Mouse (Mus musculus): ENCODE measurements around the gene Nos1ap.

DNA sequence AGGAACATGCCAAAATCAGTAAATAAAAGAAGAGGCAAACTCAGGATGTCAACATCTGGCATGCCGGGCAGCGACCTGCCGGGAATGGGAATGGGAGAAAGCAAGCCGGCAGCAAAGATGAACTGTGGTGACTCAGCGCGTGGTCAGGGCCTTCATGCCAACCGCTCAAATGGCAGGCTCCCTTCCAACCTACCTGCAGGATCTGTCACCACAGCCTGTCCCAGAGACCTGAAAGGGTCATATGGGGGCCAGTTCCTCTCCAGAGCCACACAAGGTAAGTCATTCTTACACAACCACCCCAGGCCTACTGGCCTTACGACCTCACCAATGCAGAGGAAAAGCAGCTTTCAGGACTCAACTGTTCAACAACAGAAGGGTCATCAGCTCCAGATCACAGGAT, 93.4 kb downstream of the Nos1ap start:
- TF ChIP-seq POLR2A (IDR thresholded peaks at IDR 0.05; ENCODE audit: low read depth, low read length), result no peak
- TF ChIP-seq CTCF (IDR thresholded peaks at IDR 0.05; ENCODE audit: borderline replicate concordance, insufficient read depth, low read length), result no peak

All from embryonic fibroblast, embryonic 13.5 days (primary cell).